Mouse (Mus musculus) stomach, postnatal 0 days (tissue): ENCODE measurements around the gene Sspn. TPM values are rescaled to one million over a fixed set of nuclear protein-coding genes. Genes with fewer than 3 reads are reported as not detected.

Experiments used
- ATAC-seq: fragments of 200-750 bp; cut with Nextera tagmentation; 2 replicates; pipeline ENCODE4 v1.8.0; 2017; ENCODE audit not compliant: low FRiP score, low TSS enrichment
- DNase-seq: peaks from one replicate; pipeline ENCODE4 v3.0.0-alpha.2; 2016; ENCODE audit warnings: low spot score
- H3K27ac ChIP-seq: fragments of 300-500 bp; sonication (generic); replicated peaks from 2 replicates; pipeline ENCODE4 v1.5.1; 2014; ENCODE audit warnings: mild to moderate bottlenecking, control low read depth
- H3K27me3 ChIP-seq: fragments of 300-500 bp; sonication (generic); 2 replicates; pipeline ENCODE4 v1.6.1; 2014; ENCODE audit warnings: low read length; ENCODE audit not compliant: control insufficient read depth, insufficient read depth
- H3K36me3 ChIP-seq: fragments of 300-500 bp; sonication (generic); 2 replicates; pipeline ENCODE4 v1.6.1; 2014; ENCODE audit warnings: low read length, mixed read lengths; ENCODE audit not compliant: control insufficient read depth, insufficient read depth
- H3K4me1 ChIP-seq: fragments of 300-500 bp; sonication (generic); replicated peaks from 2 replicates; pipeline ENCODE4 v1.6.1; 2014; ENCODE audit warnings: antibody characterized with exemption; ENCODE audit not compliant: control insufficient read depth, insufficient read depth
- H3K4me2 ChIP-seq: fragments of 300-500 bp; sonication (generic); replicated peaks from 2 replicates; pipeline ENCODE4 v1.6.1; 2014; ENCODE audit warnings: low read depth, mild to moderate bottlenecking, control low read depth, moderate library complexity
- H3K4me3 ChIP-seq: fragments of 300-500 bp; sonication (generic); 2 replicates; pipeline ENCODE4 v1.5.1; 2014; ENCODE audit warnings: low read depth, low read length, control low read depth
- H3K9ac ChIP-seq: fragments of 300-500 bp; sonication (generic); 2 replicates; pipeline ENCODE4 v1.6.1; 2014; ENCODE audit warnings: mild to moderate bottlenecking, low read length, control low read depth, mixed read lengths
- H3K9me3 ChIP-seq: fragments of 300-500 bp; sonication (generic); 2 replicates; pipeline ENCODE4 v1.6.1; 2016; ENCODE audit warnings: low read length; ENCODE audit not compliant: control insufficient read depth
- CTCF ChIP-seq: IDR thresholded peaks from 2 replicates; pipeline ENCODE4 v1.5.1; 2016; ENCODE audit warnings: antibody characterized with exemption, low read depth, mild to moderate bottlenecking, moderate library complexity
- EP300 ChIP-seq: optimal IDR thresholded peaks from 2 replicates; pipeline ENCODE3; 2016; ENCODE audit warnings: antibody characterized with exemption
- WGBS: fragments of 180-500 bp; shearing (Covaris S2); extraction: QIAGEN DNeasy Blood & Tissue Kit; methylation state at CpG from one replicate; pipeline ENCODE4 v1.1.7; 2014; 5-methylcytosine and 5-hydroxymethylcytosine counted together
- polyA plus RNA-seq: library from polyadenylated mRNA; unstranded; fragments of >200 nt; fragmentation: Nextera tagmentation; extraction: Ambion mirVana; gene quantifications from 2 replicates; pipeline ENCODE4 v1.2.1, GENCODE M21; 2015

Gene Sspn
- polyA plus RNA-seq, 1 experiment from 2014 or later, result 8.0 TPM

GRCm38 (mm10) chr6:145972836-145973235, 41.4 kb downstream of the Sspn start:
- DNase-seq (no peak), ATAC-seq (0 out of 2 replicates have a peak, but pooled peaks have one; percentile 46)
- Histone ChIP-seq H3K9ac (no peak overlapping the region), H3K4me2 (no peak overlapping the region), H3K36me3 (no peaks in the 10 kb centered on the region), H3K4me3 (no peak overlapping the region), H3K9me3 (no peaks in the 10 kb centered on the region), H3K4me1 (no peaks in the 10 kb centered on the region), H3K27me3 (no peaks in the 10 kb centered on the region), H3K27ac (no peak overlapping the region)
- TF ChIP-seq CTCF (no peak), EP300 (no peak)
- 53% methylated on average over 6 of the region's 6 CpGs for WGBS

GRCm38 (mm10) chr6:145973356-145973755, 41.9 kb downstream of the Sspn start:
- no peaks in the 10 kb centered on the region for H3K27me3 ChIP-seq
- no peak for ATAC-seq
- TF ChIP-seq CTCF, result no peak
- TF ChIP-seq EP300, result no peak
- H3K9ac ChIP-seq, result no peak overlapping the region
- no peak overlapping the region for H3K27ac ChIP-seq
- H3K36me3 ChIP-seq, result no peaks in the 10 kb centered on the region
- DNase-seq, result no peak
- no peaks in the 10 kb centered on the region for H3K4me1 ChIP-seq
- H3K4me2 ChIP-seq, result no peak overlapping the region
- H3K9me3 ChIP-seq, result no peaks in the 10 kb centered on the region
- WGBS, result 70% methylated on average over 5 of the region's 5 CpGs
- no peak overlapping the region for H3K4me3 ChIP-seq

GRCm38 (mm10) chr6:145974766-145975165, 43.3 kb downstream of the Sspn start:
- DNase-seq, result no peak
- Histone ChIP-seq H3K27ac (no peak overlapping the region), H3K9me3 (no peaks in the 10 kb centered on the region), H3K9ac (no peak overlapping the region), H3K27me3 (no peaks in the 10 kb centered on the region), H3K4me1 (no peaks in the 10 kb centered on the region), H3K36me3 (no peaks in the 10 kb centered on the region), H3K4me2 (no peak overlapping the region), H3K4me3 (no peak overlapping the region)
- ATAC-seq, result no peak
- no peak for TF ChIP-seq CTCF
- TF ChIP-seq EP300, result no peak
- 52% methylated on average over 7 of the region's 7 CpGs for WGBS

GRCm38 (mm10) chr6:145977344-145977743, 45.9 kb downstream of the Sspn start:
- H3K4me3 ChIP-seq, result no peak overlapping the region
- TF ChIP-seq EP300, result no peak
- TF ChIP-seq CTCF, result no peak
- no peak overlapping the region for H3K4me2 ChIP-seq
- ATAC-seq (peak; percentile 72; the same call in 1 of the 2 replicates), DNase-seq (no peak)
- H3K27me3 ChIP-seq, result no peaks in the 10 kb centered on the region
- H3K4me1 ChIP-seq, result no peaks in the 10 kb centered on the region
- H3K36me3 ChIP-seq, result no peaks in the 10 kb centered on the region
- H3K27ac ChIP-seq, result no peak overlapping the region
- no peaks in the 10 kb centered on the region for H3K9me3 ChIP-seq
- no peak overlapping the region for H3K9ac ChIP-seq
- 90% methylated on average over 3 of the region's 3 CpGs for WGBS

- Histone ChIP-seq H3K9me3 (no peaks in the 10 kb centered on the region), H3K27ac (no peak overlapping the region), H3K36me3 (no peaks in the 10 kb centered on the region), H3K4me1 (no peaks in the 10 kb centered on the region), H3K9ac (no peak overlapping the region), H3K27me3 (no peaks in the 10 kb centered on the region), H3K4me3 (no peak overlapping the region), H3K4me2 (no peak overlapping the region)
- TF ChIP-seq CTCF, result no peak
- TF ChIP-seq EP300, result no peak
- DNase-seq (no peak), ATAC-seq (peak; percentile 85)
- WGBS, result 56% methylated on average over 8 of the region's 8 CpGs
Measured at GRCm38 (mm10) chr6:145977771-145978450, 46.5 kb downstream of the Sspn start.

GRCm38 (mm10) chr6:145981074-145981473, 49.6 kb downstream of the Sspn start:
- 88% methylated on average over 8 of the region's 8 CpGs for WGBS
- no peak overlapping the region for H3K27ac ChIP-seq
- H3K4me3 ChIP-seq, result no peak overlapping the region
- no peak overlapping the region for H3K9ac ChIP-seq
- ATAC-seq, result no peak
- no peak for DNase-seq
- H3K27me3 ChIP-seq, result no peaks in the 10 kb centered on the region
- no peak overlapping the region for H3K4me2 ChIP-seq
- H3K36me3 ChIP-seq, result no peaks in the 10 kb centered on the region
- H3K9me3 ChIP-seq, result no peaks in the 10 kb centered on the region
- H3K4me1 ChIP-seq, result no peaks in the 10 kb centered on the region
- no peak for TF ChIP-seq EP300
- TF ChIP-seq CTCF, result no peak
